Mouse (Mus musculus) Muller cell, postnatal 12 days (primary cell): ENCODE data around the gene Ikzf2.

Source experiments
- DNase-seq: peaks from one replicate; pipeline ENCODE4 v3.0.0-alpha.2; 2015; ENCODE audit errors: inconsistent ontology term

Gene Ikzf2

GRCm38 (mm10) chr1:69687076-69687991 is at the start of gene Ikzf2:
TSS of gene Ikzf2 (minus strand) at chr1:69687245.
- DNase-seq, result peak; percentile 91

DNA sequence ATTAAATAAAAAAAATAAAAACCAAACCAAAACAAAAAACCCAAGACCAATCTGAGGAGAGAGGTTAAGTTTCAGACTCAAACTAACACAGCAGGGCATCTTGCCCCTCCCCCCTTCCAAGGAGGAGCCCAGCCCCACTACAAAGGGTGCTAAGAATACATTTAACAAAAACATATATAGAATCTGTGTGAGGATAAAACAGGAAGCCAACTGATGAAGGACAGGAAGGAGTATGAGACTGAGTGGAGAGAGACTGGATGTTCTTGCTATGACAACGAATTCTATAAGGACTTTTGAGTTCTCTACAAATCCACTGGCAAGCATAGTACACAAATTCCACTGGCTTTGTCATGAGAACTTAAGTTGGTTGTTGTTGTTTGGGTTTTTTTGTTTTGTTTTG is 42.7 kb upstream of the Ikzf2 start:
- DNase-seq, result no peak

GRCm38 (mm10) chr1:69729031-69729679 is 42.1 kb upstream of the Ikzf2 start:
- DNase-seq, result no peak

DNA sequence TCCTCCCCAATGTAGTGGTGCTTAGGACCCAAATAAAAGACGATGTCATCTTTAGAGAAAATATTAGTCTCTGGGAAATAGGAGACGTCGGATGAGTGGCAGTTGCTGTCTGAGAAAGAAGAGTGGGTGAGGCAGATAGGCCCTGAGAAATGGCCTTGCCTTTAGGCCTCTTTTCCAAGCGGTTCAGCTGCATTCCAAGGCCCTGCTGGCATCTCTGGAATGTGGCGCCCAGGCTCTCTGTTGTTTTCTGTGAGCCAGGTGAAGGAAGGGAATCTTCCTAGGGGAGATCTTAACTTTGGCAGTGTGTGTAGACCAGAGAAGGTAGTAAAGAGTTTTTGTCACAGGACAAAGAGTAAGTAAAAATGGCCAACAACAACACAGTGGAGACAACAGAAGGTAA is 40.9 kb upstream of the Ikzf2 start:
- DNase-seq, result no peak

DNA sequence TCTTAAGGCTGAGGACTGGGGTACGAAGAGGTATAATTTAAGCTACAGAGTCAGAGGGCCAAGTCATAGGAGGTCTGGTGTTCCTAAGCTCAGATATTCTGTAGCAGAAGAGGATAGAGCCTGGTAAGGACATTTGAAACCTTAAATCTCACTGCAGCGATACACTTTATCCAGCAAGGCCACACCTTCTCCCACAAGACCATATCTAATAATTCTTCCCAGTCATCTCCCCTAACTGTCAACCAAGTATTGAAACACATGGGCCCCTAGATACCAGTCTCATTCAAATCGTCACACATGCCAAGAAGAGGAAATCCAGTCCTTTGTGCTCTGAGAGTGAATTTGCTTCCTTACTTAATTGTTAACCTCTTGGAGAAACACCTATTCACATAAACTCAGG is 30.1 kb upstream of the Ikzf2 start:
- DNase-seq, result no peak

GRCm38 (mm10) chr1:69708571-69708970 is 21.5 kb upstream of the Ikzf2 start:
- no peak for DNase-seq

GRCm38 (mm10) chr1:69703506-69704156 is 16.6 kb upstream of the Ikzf2 start:
- no peak for DNase-seq

DNA sequence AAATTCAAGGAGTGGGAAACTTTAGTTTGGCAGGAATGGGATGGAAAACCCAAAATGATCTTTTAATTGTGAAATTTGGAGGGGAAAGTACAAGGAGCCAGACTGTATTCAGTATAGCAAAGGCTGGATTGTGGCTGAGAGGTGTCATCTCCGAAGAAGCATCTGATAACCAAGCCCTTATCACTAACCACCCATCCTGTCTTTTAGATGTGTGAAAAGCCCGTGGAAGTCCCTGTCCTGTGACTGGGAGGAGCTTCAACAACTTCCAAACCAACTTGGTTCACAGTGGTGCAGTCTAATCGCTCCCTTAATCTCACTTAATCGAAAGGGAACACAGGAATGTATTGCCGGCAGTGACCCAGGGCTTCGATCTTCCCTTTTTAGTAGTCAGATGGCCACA is 4.9 kb upstream of the Ikzf2 start:
- DNase-seq, result no peak

DNA sequence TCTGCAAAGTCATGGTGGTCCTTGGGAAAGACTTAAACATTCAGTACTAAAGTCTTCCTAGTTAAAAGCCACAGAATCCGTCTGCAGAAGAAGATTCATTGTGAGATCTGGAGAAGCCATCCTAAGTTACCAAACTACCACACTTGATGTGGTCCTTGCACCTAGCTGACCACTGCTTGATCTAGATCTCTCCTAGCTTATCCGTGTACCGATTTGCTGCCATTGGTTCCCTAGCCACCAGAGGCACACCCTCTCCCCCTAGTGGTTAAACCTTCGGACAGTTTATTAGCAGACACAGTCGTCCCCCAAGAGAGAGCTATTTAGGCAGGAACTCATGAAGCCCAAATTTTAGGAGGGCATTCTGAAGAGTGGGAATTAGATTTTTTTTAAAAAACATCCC is 1.9 kb upstream of the Ikzf2 start:
- DNase-seq, result peak; percentile 74

GRCm38 (mm10) chr1:69688118-69688517 is 1.1 kb upstream of the Ikzf2 start:
- DNase-seq, result no peak

DNA sequence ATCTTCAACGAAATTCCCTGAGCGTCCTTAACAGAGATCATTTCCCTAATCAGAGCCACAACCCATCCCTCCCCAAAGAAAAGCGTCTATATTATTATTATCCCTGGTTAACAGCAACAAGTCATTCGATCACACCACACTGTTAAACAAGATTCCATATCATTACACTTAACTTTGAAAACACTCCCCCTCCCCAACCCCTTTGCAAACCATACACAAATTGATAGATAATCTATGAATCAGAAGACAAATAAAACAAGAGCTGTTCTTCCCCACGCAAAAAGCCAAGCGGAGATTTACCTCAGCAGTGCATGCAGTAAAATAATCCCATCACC is 337 bp downstream of the Ikzf2 start:
- no peak for DNase-seq

GRCm38 (mm10) chr1:69685890-69686490 is 1.1 kb downstream of the Ikzf2 start:
- DNase-seq, result peak; percentile 56

DNA sequence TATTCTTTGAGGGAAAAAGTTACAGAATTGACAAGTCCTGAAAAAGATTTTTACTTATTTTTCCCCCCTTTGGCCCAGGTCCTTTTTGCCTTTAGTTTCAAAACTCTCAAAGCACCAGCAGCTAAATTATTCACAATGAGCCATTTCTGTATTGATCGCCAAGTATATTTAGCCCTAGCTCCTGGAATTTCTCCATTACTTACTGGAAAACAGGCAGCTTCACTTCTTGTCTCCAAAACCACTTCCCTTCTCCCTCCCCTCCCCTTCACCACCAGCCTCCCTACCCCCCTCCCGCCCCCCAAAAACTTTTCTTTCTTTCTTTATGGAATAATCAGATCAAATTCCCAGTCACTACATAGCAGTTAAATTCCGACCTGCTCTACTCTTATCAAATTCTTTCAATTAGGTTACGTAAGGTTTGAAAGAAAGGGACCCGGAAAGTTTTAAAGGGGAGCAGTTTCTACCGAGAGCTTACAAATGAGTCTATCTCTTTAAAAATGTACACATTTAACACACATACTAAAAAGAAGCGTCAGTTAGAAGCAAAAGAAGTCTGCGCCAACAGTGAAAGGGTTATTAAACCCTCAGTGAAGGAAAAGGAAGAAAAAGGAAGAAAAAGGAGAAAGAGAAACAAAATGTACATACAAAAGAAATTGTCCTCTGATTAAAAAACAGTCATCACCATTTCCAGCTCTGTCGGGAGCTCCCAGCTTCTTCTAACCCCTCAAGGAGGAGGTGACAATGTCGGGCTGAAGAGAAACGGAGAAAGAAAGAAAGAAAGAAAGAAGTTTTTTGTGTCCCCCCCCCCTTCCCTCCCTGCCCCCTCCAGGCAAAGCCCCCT is 1.8 kb downstream of the Ikzf2 start:
- DNase-seq, result peak; percentile 48

DNA sequence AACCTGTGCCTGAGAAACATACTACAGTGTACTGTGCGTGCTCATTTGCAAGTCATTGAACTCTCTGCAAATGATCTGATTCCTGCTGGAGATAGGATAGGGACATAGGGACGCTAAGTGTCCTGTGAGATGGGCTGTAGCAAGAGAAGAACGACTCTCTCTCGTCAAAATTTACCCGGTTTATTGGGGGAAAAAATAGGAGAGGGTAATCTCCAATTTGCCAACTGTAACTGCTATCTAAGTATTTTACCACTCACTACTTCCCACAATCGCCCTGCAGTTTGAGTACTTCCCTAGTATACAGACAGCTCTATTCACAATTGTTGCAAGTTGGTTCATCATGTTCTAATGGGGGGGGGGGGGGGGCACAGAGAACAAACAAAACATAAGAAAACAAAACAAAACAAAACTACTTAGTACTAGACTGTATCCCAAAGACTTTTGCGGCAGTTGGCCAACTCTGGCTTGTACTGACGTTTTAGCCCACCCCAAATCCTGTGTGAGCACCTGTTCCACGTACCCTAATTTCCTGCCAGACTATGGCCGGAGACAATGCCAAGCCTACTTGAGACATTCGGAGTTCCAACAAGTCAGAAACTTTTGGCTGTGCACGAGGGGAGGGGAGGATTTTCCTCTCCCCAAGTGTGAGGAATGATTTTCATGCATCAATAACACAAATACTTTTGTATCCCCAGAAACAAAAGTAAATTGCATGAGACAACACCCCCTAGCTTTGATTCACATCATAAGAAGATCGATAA is 2.6 kb downstream of the Ikzf2 start:
- DNase-seq, result peak; percentile 11

DNA sequence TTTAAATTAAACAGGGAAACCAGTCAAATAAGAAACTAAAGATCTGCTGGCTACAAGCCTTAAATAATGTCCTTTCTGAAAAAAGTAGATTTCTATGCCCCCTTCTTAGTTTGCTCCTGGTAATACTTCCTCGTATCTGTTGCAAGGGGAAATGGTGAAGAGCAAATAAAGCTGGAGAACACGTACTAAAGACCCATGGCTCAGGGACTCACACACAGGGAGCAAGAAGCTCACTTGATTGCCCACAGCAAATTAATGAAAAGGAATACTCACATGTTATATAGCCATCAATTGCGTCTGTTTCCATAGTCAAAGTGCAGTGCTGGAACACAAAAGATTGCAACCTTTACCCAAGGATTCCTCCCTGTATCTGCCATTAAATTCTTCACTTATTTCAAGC is 3.2 kb downstream of the Ikzf2 start:
- DNase-seq, result peak; percentile 4

DNA sequence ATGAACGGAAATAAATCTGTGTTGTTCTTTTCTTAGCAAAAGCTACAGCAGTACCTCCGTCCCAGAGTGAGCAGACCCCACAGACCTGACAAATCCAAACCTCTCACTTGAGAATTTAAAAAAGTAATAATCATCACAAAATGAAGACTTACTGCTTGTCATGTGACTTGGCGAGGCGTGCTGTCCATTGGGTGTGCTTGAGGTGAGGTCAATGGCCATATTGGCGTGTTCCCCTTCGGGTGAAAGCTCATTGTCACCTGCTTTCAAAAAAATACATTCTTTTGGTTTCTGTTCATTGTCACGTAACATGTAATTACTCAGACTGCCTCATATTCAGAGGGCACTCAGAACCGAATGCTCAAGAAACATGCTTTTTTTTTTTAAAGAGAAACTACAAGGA is 4.0 kb downstream of the Ikzf2 start:
- DNase-seq, result no peak

- DNase-seq, result no peak
Observed at GRCm38 (mm10) chr1:69682261-69682660, 4.8 kb downstream of the Ikzf2 start.

GRCm38 (mm10) chr1:69681003-69681402 is 6.0 kb downstream of the Ikzf2 start:
- peak; percentile 4 for DNase-seq

GRCm38 (mm10) chr1:69680501-69680900 is 6.5 kb downstream of the Ikzf2 start:
- no peak for DNase-seq

DNA sequence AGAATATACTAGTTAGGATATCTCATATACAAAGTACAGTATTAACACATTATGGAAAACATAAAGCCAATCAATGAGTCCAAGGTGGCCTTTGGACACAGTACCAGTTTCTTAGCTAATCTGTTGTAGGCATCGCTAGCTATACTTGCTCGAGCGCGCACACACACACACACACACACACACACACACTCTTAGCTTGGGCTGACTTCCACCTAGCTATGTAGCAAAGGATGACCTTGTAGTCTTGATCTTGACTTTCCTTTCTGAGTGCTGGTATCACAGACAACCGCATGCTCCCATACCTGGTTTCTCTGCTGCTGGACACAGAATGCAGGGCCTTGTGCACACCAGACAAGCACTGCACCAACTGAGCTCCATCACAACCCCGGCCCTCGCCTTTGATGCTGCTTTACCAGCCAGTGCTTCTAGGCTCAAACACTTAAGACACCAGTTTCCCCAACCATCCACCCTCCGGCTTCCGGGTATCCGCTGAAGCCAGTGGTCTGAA is 17.1 kb downstream of the Ikzf2 start:
- DNase-seq, result no peak
